Mouse (Mus musculus) kidney, embryonic 16.5 days (tissue): ENCODE data around the gene Gm37240. TPM values are rescaled to one million over a fixed set of nuclear protein-coding genes. Genes with fewer than 3 reads are reported as not detected.

Source experiments
- ATAC-seq: fragments of 200-750 bp; cut with Nextera tagmentation; 2 replicates; pipeline ENCODE4 v1.8.0; 2017; ENCODE audit warnings: moderate TSS enrichment; ENCODE audit not compliant: low FRiP score, low TSS enrichment
- H3K27ac ChIP-seq: fragments of 300-500 bp; sonication (generic); 2 replicates; pipeline ENCODE4 v1.5.1; 2014; ENCODE audit warnings: low read length
- H3K27me3 ChIP-seq: fragments of 300-500 bp; sonication (generic); 2 replicates; pipeline ENCODE4 v1.6.1; 2014; ENCODE audit warnings: low read length, control low read depth, mixed read lengths; ENCODE audit not compliant: insufficient read depth
- H3K36me3 ChIP-seq: fragments of 300-500 bp; sonication (generic); 2 replicates; pipeline ENCODE4 v1.6.1; 2014; ENCODE audit warnings: low read length, control low read depth, mixed read lengths; ENCODE audit not compliant: insufficient read depth
- H3K4me1 ChIP-seq: fragments of 300-500 bp; sonication (generic); 2 replicates; pipeline ENCODE4 v1.6.1; 2014; ENCODE audit warnings: low read length, control low read depth, mixed read lengths; ENCODE audit not compliant: insufficient read depth
- H3K4me2 ChIP-seq: fragments of 300-500 bp; sonication (generic); replicated peaks from 2 replicates; pipeline ENCODE4 v1.6.1; 2014; ENCODE audit warnings: low read depth, low read length
- H3K4me3 ChIP-seq: fragments of 300-500 bp; sonication (generic); 2 replicates; pipeline ENCODE4 v1.5.1; 2014; ENCODE audit warnings: mild to moderate bottlenecking, low read length
- H3K9ac ChIP-seq: fragments of 300-500 bp; sonication (generic); replicated peaks from 2 replicates; pipeline ENCODE4 v1.6.1; 2014; ENCODE audit warnings: low read length
- H3K9me3 ChIP-seq: fragments of 300-500 bp; sonication (generic); 2 replicates; pipeline ENCODE4 v1.6.1; 2016; ENCODE audit warnings: low read length, control low read depth
- WGBS: fragments of 180-500 bp; shearing (Covaris S2); extraction: QIAGEN DNeasy Blood & Tissue Kit; methylation state at CpG from one replicate; pipeline ENCODE4 v1.1.7; 2014; 5-methylcytosine and 5-hydroxymethylcytosine counted together
- polyA plus RNA-seq: library from polyadenylated mRNA; unstranded; fragments of >200 nt; fragmentation: Nextera tagmentation; extraction: Ambion mirVana; gene quantifications from 2 replicates; pipeline ENCODE4 v1.2.1, GENCODE M21; 2015

Gene Gm37240
- polyA plus RNA-seq, 1 experiment from 2014 or later, result 8.7 TPM

DNA sequence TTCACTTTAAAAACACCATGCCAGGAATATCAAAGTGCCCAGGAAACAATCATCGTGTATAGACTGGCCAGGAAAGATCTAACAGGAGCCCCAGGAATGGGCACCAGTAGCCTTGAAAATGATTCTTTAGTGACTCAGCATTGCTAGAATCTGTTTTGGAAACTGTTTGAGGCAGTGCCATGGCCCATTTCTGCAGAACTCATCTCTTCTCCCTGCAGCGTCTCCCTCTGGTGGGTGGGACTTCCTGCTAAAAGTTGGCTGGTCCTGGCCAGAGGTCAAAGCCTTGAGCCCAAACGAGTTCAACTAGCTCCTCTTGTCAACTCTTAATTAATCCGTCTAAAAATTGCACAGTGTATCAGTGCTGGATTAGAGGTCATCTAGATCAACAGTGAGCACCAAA is 833.8 kb downstream of the Gm37240 start:
- H3K27ac ChIP-seq, result no peak overlapping the region
- no peak overlapping the region for H3K4me3 ChIP-seq
- no peak overlapping the region for H3K4me2 ChIP-seq
- WGBS, result 70% methylated on average over 4 of the region's 4 CpGs
- H3K4me1 ChIP-seq, result no peaks in the 10 kb centered on the region
- H3K36me3 ChIP-seq, result no peaks in the 10 kb centered on the region
- no peaks in the 10 kb centered on the region for H3K9me3 ChIP-seq
- ATAC-seq, result no peak
- H3K27me3 ChIP-seq, result no peaks in the 10 kb centered on the region
- no peak overlapping the region for H3K9ac ChIP-seq

DNA sequence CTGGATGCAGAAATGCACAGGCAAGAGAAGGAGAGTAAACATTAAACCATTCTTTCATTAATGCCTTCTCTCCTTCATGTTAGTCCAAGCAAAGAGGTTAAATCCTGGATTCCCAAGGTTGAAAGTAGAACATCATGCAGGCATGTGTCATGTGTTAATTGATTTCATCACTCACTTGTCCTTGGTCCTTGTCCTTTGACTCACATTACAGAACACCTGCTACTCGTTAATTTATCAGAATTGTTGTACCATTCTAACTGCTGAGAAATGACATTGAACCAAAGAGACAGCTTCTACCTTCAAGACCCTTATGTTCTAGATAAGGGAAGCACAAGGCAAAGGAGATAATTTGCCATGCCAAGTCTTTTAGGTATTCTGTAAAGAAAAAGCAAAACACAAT is 835.1 kb downstream of the Gm37240 start:
- no peak for ATAC-seq
- WGBS, result 85% methylated on average over 1 of the region's 1 CpGs
- Histone ChIP-seq H3K4me2 (no peak overlapping the region), H3K4me3 (no peak overlapping the region), H3K36me3 (no peaks in the 10 kb centered on the region), H3K4me1 (no peaks in the 10 kb centered on the region), H3K27ac (no peak overlapping the region), H3K9ac (no peak overlapping the region), H3K27me3 (no peaks in the 10 kb centered on the region), H3K9me3 (no peaks in the 10 kb centered on the region)

DNA sequence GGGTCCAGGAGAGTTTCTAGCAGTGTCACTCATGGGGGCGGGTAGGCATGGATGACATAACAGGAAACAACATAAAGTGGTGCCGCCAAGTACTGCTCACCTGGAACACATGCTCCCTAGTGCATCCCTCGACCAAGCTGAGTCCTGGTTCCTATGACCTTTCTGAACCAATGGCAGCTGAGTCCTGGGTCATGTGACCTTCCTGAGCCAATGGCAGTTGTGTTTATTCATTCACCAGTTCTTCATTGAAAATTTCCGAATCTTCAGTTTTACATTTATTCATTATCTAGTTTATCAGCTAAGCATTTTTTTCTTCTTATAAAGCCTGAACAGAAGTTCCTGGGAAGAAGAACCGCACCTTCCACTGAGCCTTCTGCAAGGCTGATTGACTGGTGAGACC is 838.7 kb downstream of the Gm37240 start:
- no peaks in the 10 kb centered on the region for H3K4me1 ChIP-seq
- no peaks in the 10 kb centered on the region for H3K9me3 ChIP-seq
- no peak for ATAC-seq
- H3K27me3 ChIP-seq, result no peaks in the 10 kb centered on the region
- no peak overlapping the region for H3K27ac ChIP-seq
- no peak overlapping the region for H3K4me3 ChIP-seq
- no peak overlapping the region for H3K4me2 ChIP-seq
- H3K36me3 ChIP-seq, result no peaks in the 10 kb centered on the region
- WGBS, result 89% methylated on average over 5 of the region's 5 CpGs
- no peak overlapping the region for H3K9ac ChIP-seq

DNA sequence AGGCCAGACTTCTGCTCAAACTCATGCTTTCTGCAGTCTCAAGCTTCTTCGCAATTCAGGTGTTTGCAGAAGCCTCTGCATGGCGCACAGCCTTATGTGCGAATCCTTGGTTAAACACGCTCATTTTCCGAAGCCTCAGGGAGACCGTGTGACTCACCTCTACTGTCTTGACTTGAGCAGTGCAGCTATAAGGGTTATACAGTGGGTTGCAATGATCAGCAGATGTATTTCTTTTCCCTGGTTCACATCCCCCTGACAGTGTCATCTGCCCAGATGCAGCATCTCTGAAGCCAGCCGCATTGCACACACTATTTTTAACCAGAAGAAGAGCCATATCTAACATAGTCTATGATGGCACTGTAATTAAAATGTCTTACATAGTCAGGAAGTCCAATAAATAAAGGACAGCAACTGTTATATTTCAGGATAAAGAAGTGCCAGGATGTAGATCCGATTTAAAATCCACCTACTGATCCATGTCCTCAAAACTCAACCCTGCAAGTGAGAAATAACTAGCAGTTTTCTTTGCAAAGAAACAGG is 843.6 kb downstream of the Gm37240 start:
- no peak overlapping the region for H3K4me2 ChIP-seq
- no peak overlapping the region for H3K27ac ChIP-seq
- ATAC-seq, result no peak
- H3K36me3 ChIP-seq, result no peaks in the 10 kb centered on the region
- no peaks in the 10 kb centered on the region for H3K27me3 ChIP-seq
- H3K4me3 ChIP-seq, result no peak overlapping the region
- no peak overlapping the region for H3K9ac ChIP-seq
- 91% methylated on average over 8 of the region's 8 CpGs for WGBS
- no peaks in the 10 kb centered on the region for H3K9me3 ChIP-seq
- no peaks in the 10 kb centered on the region for H3K4me1 ChIP-seq

DNA sequence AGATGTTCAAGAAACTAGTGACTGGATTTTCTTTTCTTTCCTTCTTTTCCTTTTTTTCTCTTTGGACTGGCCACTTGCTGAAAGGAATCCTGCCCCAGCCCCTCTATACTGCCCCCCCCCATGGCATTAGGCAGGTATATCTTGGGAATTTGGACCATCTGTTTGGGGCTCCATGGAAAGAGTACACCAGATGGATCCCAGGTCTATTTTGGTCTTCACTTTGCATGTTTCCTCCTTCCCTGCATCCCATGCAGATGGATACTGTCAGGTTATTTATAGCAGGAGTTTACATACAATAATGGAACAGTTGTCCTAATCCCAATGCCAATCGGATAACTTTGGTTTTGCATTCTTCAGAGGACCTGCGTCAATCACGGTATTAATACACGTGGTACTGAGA is 845.2 kb downstream of the Gm37240 start:
- ATAC-seq, result no peak
- Histone ChIP-seq H3K9me3 (no peaks in the 10 kb centered on the region), H3K4me1 (no peaks in the 10 kb centered on the region), H3K36me3 (no peaks in the 10 kb centered on the region), H3K9ac (no peak overlapping the region), H3K4me3 (no peak overlapping the region), H3K4me2 (no peak overlapping the region), H3K27ac (no peak overlapping the region), H3K27me3 (no peaks in the 10 kb centered on the region)
- WGBS, result 94% methylated on average over 4 of the region's 4 CpGs

DNA sequence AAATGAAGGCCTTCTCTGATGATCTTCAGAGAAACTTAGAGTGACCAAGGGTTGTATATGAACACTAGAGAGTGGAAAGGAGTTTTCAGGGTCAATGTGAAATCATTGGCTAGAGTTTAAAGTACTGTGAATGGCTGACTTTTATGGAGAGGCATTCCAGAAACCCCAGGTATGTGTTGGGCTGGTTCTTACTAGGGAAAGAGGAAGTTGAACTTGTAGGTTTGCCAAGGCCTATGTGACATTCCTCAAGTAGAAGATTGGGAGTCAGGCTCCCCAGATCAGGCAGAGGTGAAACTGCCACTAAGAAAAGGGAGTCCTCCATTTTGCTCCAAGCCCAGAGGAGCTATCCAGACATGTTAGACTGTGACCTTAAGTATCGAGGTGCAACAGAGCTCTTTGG is 858.2 kb downstream of the Gm37240 start:
- Histone ChIP-seq H3K4me3 (no peak overlapping the region), H3K36me3 (no peaks in the 10 kb centered on the region), H3K27me3 (no peaks in the 10 kb centered on the region), H3K27ac (no peak overlapping the region), H3K9ac (no peak overlapping the region), H3K9me3 (0 out of 2 replicates have a peak, but pooled peaks cover 5% of the 10 kb centered on the region), H3K4me1 (no peaks in the 10 kb centered on the region), H3K4me2 (no peak overlapping the region)
- 80% methylated on average over 1 of the region's 1 CpGs for WGBS
- no peak for ATAC-seq

DNA sequence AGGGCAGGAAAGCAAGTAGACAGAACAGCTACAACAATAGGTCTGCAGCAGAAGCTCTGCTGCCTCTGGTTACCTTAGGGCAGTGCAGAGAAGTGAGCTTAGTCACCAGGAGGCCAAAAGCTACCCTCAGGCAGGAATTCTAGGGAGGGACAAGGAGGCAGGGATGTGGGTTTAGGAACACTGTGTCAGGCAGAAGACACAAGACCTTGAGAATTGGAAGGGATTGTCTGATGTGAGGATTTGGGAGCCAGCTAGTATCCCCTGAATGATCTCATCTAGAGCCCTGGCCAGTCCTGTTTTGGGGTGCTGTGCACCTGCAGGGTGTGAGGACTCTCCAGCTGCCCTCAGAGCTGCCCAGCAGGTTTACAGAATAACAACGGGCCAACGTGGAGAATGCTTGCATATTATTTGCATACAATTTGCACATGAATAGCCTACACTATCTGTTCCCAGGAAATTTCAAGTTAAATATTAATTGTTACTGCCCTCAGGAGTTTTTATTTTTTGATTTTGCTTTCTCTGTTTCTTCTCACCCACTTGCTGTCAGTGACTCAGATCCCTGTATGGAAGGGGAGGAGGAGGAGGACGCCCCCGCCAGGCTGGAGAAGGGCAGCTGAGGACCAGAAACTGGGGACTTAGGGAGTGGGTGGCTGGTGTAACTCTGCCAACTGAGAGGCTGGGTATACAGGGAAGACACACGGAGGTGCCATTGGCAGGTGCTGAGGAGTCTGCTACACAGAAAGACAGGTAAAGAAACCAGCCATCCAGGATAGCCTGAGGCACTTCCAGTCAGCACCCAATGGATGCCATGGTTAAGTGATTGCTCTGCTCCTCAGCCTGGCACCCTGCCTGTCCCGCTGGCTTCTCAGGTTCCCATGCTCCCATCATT is 862.3 kb downstream of the Gm37240 start:
- Histone ChIP-seq H3K9me3 (no peaks in the 10 kb centered on the region), H3K4me2 (0 out of 2 replicates have a peak overlapping the region, but pooled peaks have one; percentile 18), H3K4me1 (no peaks in the 10 kb centered on the region), H3K27me3 (no peaks in the 10 kb centered on the region), H3K27ac (peak overlapping the region; percentile 40; the same call in 1 of the 2 replicates), H3K9ac (no peak overlapping the region), H3K4me3 (no peak overlapping the region), H3K36me3 (no peaks in the 10 kb centered on the region)
- peak; percentile 66; the same call in 1 of the 2 replicates for ATAC-seq
- WGBS, result 21% methylated on average over 6 of the region's 6 CpGs

DNA sequence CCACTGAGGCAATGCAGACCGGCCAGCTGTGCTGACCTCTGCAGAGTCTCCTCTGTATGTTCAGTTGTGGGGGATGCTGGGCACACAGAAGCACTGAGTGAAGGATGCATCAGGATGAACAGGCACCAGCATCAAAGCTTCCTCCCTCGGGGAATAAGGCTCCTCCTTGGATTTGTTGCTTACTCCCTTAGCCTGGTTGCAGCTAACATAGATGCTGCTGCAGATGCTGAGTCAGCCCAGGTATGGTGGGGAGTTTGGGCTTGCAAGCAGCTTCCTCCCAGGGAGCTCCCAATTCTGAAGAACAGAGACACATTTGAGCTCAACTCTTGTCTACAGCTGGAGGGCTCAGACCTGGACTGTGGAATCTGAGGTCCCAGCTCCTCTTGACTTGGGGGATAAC is 863.1 kb downstream of the Gm37240 start:
- no peak overlapping the region for H3K4me3 ChIP-seq
- no peak overlapping the region for H3K4me2 ChIP-seq
- ATAC-seq, result no peak
- 73% methylated on average over 2 of the region's 2 CpGs for WGBS
- no peaks in the 10 kb centered on the region for H3K4me1 ChIP-seq
- no peaks in the 10 kb centered on the region for H3K36me3 ChIP-seq
- H3K27ac ChIP-seq, result peak overlapping the region; percentile 40; the same call in 1 of the 2 replicates
- no peaks in the 10 kb centered on the region for H3K9me3 ChIP-seq
- no peak overlapping the region for H3K9ac ChIP-seq
- H3K27me3 ChIP-seq, result no peaks in the 10 kb centered on the region

DNA sequence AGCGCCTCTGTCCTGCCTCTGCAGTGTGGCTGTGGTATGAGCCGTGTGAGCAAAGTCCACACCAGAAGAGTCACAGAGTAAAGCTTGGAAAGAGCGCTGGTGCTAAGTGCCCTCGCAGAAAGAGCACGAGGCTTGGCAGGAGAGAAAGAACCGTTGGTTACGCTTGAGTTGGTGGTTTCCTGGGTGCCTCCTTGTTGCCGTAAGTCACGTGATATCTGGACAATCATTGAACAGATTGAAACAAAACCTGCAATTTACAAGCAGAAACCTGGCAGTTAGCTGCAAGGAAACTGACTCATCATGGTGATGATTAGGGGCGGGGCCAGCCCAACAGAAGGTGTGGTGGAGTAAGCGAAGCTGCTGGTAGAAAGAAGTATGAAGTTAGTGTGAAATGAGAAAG is 864.5 kb downstream of the Gm37240 start:
- WGBS, result 56% methylated on average over 11 of the region's 11 CpGs
- ATAC-seq, result peak; percentile 64; the same call in 1 of the 2 replicates
- Histone ChIP-seq H3K27ac (0 out of 2 replicates have a peak overlapping the region, but pooled peaks have one; percentile 18), H3K9me3 (no peaks in the 10 kb centered on the region), H3K4me1 (no peaks in the 10 kb centered on the region), H3K36me3 (no peaks in the 10 kb centered on the region), H3K4me2 (no peak overlapping the region), H3K4me3 (no peak overlapping the region), H3K27me3 (no peaks in the 10 kb centered on the region), H3K9ac (no peak overlapping the region)

DNA sequence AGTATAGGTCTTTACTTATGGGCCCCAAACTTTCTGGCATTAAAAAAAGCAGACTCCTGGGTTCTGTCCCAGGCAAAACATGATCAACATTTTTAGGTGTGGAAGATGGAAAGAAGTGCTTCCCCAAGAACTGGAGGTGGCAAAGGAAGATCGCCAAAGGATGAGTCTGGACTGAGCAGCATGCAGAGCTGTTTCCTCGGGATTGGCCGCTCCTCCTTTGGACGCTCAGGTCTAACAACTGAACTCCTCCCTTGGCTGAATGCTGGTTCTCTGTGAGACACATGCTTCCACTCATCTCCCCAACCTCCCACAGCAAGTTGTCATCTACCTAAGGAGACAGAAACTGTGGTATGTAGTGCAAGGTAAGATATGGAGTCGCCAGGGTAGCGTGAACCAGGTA is 865.5 kb downstream of the Gm37240 start:
- H3K27me3 ChIP-seq, result no peaks in the 10 kb centered on the region
- no peaks in the 10 kb centered on the region for H3K36me3 ChIP-seq
- H3K9ac ChIP-seq, result no peak overlapping the region
- no peak for ATAC-seq
- no peaks in the 10 kb centered on the region for H3K9me3 ChIP-seq
- no peaks in the 10 kb centered on the region for H3K4me1 ChIP-seq
- H3K27ac ChIP-seq, result no peak overlapping the region
- no peak overlapping the region for H3K4me2 ChIP-seq
- WGBS, result 94% methylated on average over 6 of the region's 6 CpGs
- H3K4me3 ChIP-seq, result no peak overlapping the region
